Mouse (Mus musculus) liver, adult 2 months (tissue): Measurements from ENCODE around the gene Gm11020. TPM values are rescaled to one million over a fixed set of nuclear protein-coding genes. Genes with fewer than 3 reads are reported as not detected.
"Not testable (repeated sequence)": the region's sequence is repeated elsewhere in the genome, so short reads cannot be mapped to it uniquely, and the experiment has no call there.

Source experiments
- DNase-seq: peaks from one replicate; pipeline ENCODE4 v3.0.0-alpha.2; 2011; ENCODE audit warnings: low read depth, low spot score; ENCODE audit errors: extremely low read depth
- H3K27ac ChIP-seq: fragments of 200-500 bp; replicated peaks from 2 replicates; pipeline ENCODE4 v1.5.1; 2012; ENCODE audit warnings: low read depth, mild to moderate bottlenecking, control low read depth, inconsistent platforms, low read length; ENCODE audit not compliant: insufficient read depth
- H3K27me3 ChIP-seq: fragments of 200-500 bp; 2 replicates; pipeline ENCODE4 v1.6.1; 2012; ENCODE audit warnings: mild to moderate bottlenecking, moderate library complexity, low read length, inconsistent platforms; ENCODE audit not compliant: control insufficient read depth, insufficient read depth
- H3K36me3 ChIP-seq: fragments of 200-500 bp; 2 replicates; pipeline ENCODE4 v1.6.1; 2012; ENCODE audit warnings: low read length, inconsistent platforms; ENCODE audit not compliant: control insufficient read depth, insufficient read depth
- H3K4me1 ChIP-seq: fragments of 200-500 bp; 2 replicates; pipeline ENCODE4 v1.6.1; 2011; ENCODE audit warnings: low read length; ENCODE audit not compliant: control insufficient read depth, insufficient read depth
- H3K4me3 ChIP-seq: fragments of 200-500 bp; 2 replicates; pipeline ENCODE4 v1.5.1; 2011; ENCODE audit warnings: low read depth, mild to moderate bottlenecking, control low read depth, low read length, moderate library complexity; ENCODE audit not compliant: insufficient read depth
- H3K79me2 ChIP-seq: fragments of 200-500 bp; 2 replicates; pipeline ENCODE4 v1.6.1; 2012; ENCODE audit warnings: inconsistent platforms, mild to moderate bottlenecking, low read length, moderate library complexity; ENCODE audit not compliant: control insufficient read depth, insufficient read depth
- H3K9ac ChIP-seq: fragments of 200-500 bp; 2 replicates; pipeline ENCODE4 v1.6.1; 2012; ENCODE audit warnings: low read depth, mild to moderate bottlenecking, control low read depth, inconsistent platforms, low read length
- CTCF ChIP-seq: fragments of 200-500 bp; IDR thresholded peaks from 2 replicates; pipeline ENCODE4 v1.5.1; 2011; ENCODE audit warnings: low read depth, low read length, control low read depth
- POLR2A ChIP-seq: fragments of 200-500 bp; IDR thresholded peaks from 2 replicates; pipeline ENCODE4 v1.6.1; 2011; ENCODE audit warnings: low read length, control low read depth; ENCODE audit not compliant: insufficient read depth; ENCODE audit errors: extremely low read depth
- WGBS: fragments of 180-500 bp; shearing (Covaris S2); methylation state at CpG from one replicate; pipeline ENCODE4 v1.1.7; 2018; 5-methylcytosine and 5-hydroxymethylcytosine counted together
- polyA plus RNA-seq: library from polyadenylated mRNA; depleted of rRNA; stranded (reverse); fragments of >200 nt; gene quantifications from 2 replicates; pipeline ENCODE4 v1.2.3, GENCODE M21; 2012
- total RNA-seq: library from RNA; depleted of rRNA; stranded (reverse); fragments of >200 nt; gene quantifications from 2 replicates; pipeline ENCODE4 v1.2.3, GENCODE M21; 2014

The Gm11020 gene
- total and polyA plus RNA-seq, 2 experiments: not detected

- Histone ChIP-seq H3K4me3 (no peak overlapping the region), H3K79me2 (no peaks in the 10 kb centered on the region), H3K4me1 (no peaks in the 10 kb centered on the region), H3K9ac (no peak overlapping the region), H3K36me3 (no peaks in the 10 kb centered on the region), H3K27me3 (no peaks in the 10 kb centered on the region), H3K27ac (no peak overlapping the region)
- DNase-seq: no peak
- TF ChIP-seq POLR2A: no peak
- peak; percentile 45 for TF ChIP-seq CTCF
- WGBS: 55% methylated on average over 4 of the region's 4 CpGs
Observed at GRCm38 (mm10) chr8:104313311-104313710, 8.1 kb upstream of the Gm11020 start.

DNA sequence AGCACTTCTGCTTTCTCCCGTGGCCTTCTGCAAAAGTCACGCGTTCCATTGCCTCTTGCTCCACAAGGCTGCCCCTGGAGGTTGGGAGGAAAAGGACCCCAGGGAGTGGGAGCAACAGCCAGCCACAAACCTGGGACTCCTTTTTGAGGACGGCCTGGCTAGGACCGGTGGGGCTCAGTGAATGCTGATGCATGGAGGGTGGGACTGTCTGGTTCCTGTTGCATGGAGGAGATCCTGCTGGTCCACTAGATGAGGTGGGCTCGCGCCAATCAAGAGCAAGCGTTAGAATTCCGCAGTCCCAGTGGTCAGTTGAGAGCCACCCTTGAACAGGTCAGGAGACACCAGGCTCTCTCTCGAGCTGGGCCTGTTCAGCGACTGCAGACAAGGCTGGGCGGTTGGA, 563 bp downstream of the Gm11020 start, which contains the start of gene Cmtm2b:
Gene Cmtm2b (plus strand): TSS at position 301 of the 400 bp plus-strand sequence.
- 88% methylated on average over 12 of the region's 12 CpGs for WGBS
- H3K9ac ChIP-seq, DNase-seq, H3K79me2 ChIP-seq, H3K27ac ChIP-seq, H3K27me3 ChIP-seq, H3K36me3 ChIP-seq, H3K4me3 ChIP-seq, H3K4me1 ChIP-seq: not testable (repeated sequence)

DNA sequence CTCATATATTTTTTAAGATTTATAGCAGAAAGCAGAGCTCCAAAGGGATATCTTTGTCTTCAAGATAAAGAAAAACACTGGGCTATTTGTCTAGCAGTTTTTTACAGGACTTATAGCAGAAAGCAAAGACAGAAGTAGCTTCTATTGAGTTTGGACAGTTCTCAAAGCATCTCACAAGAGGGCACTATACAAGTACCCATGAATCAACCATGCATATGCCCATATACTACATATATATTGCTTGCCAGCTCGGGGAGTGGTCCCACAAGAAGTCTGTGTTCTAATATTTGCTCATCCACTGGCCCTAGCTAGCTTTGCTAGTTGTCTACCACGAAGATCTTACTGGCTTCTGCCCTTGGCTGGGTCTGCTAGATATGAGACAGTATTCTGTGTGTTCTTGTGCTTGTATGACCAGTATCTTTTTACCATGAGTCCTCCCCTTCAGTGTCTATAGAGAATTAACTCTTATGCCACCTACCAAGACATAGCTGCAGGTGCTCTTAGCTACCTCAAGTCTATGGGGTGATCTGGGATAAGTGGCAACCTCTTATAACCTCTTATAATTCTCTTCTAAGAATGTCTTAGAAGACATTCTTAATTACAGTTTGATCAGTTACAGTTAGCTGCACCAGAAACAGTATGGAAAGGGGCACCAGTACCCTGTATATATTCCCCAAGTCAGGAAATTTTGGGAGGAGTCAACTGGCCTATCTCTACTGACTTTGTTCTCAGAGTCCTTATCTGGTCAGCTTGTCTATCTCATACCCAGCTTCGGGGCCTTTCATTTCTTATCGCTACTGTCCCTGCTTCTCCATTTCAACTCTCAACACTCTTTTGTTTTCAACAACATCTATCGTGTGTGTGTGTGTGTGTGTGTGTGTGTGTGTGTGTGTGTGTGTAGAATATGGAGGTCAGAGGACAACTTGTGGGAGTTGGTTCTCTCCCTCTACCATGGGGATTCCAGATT, 11.6 kb downstream of the Gm11020 start:
- TF ChIP-seq POLR2A: no peak
- TF ChIP-seq CTCF: no peak
- Histone ChIP-seq H3K27ac (no peak overlapping the region), H3K27me3 (no peaks in the 10 kb centered on the region), H3K9ac (no peak overlapping the region), H3K36me3 (no peaks in the 10 kb centered on the region), H3K4me3 (no peak overlapping the region), H3K4me1 (no peaks in the 10 kb centered on the region), H3K79me2 (no peaks in the 10 kb centered on the region)
- 71% methylated on average over 5 of the region's 5 CpGs for WGBS
- no peak for DNase-seq

- Histone ChIP-seq H3K79me2 (no peaks in the 10 kb centered on the region), H3K4me1 (no peaks in the 10 kb centered on the region; the same call in 1 of the 2 replicates), H3K4me3 (no peak overlapping the region), H3K27ac (0 out of 2 replicates have a peak overlapping the region, but pooled peaks have one; percentile 12), H3K27me3 (no peaks in the 10 kb centered on the region), H3K36me3 (no peaks in the 10 kb centered on the region), H3K9ac (no peak overlapping the region)
- TF ChIP-seq CTCF (no peak), POLR2A (no peak)
- DNase-seq: peak; percentile 37
- 75% methylated on average over 5 of the region's 5 CpGs for WGBS
Observed at GRCm38 (mm10) chr8:104333786-104334185, 12.4 kb downstream of the Gm11020 start.

DNA sequence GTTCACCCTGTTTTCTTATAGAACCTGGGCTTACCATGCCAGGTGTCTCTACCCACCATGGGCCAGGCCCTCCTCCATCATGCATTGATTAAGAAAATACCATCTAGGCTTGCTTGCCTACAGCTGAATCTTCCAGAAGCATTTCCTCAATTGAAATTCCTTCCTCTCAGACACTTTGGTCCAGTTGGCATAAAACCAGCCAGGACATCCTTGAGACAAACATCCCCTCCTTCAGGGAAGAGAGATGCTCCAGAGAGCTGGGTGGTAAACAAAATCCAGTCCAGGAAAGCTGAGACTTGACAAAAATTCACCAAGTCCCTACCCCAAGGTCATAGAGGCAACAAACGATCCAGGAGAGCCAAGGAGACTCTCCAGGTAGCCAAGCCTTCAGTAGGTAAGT, 12.8 kb downstream of the Gm11020 start:
- DNase-seq: peak; percentile 25
- Histone ChIP-seq H3K36me3 (no peaks in the 10 kb centered on the region), H3K79me2 (no peaks in the 10 kb centered on the region), H3K4me3 (no peak overlapping the region), H3K27ac (peak overlapping the region; percentile 12; the same call in 1 of the 2 replicates), H3K9ac (no peak overlapping the region), H3K27me3 (no peaks in the 10 kb centered on the region), H3K4me1 (no peaks in the 10 kb centered on the region; the same call in 1 of the 2 replicates)
- WGBS: 77% methylated on average over 1 of the region's 1 CpGs
- TF ChIP-seq CTCF (no peak), POLR2A (no peak)

DNA sequence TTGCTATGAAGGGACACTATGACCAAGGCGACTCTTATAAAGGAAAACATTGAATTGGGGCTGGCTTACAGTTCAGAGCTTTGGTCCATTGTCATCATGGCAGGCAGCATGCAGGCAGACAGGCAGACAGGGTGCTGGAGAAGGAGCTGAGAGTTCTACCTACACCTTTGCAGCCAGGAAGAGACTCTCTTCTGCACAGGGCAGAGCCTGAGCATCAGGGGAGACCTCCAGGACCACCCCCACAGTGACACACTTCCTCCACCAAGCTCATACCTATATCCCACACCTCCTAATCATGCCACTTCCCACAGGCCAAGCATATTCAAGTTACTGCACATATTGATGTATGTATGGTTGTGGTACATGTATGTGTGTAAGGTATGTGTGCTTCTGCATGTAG, 15.4 kb downstream of the Gm11020 start:
- 89% methylated on average over 1 of the region's 1 CpGs for WGBS
- DNase-seq: no peak

More for the DNA sequence above, 15.4 kb downstream of the Gm11020 start:
- H3K9ac ChIP-seq: no peak overlapping the region
- no peaks in the 10 kb centered on the region for H3K79me2 ChIP-seq
- H3K4me1 ChIP-seq: no peaks in the 10 kb centered on the region; the same call in none of the 2 replicates
- H3K27me3 ChIP-seq: no peaks in the 10 kb centered on the region
- H3K36me3 ChIP-seq: no peaks in the 10 kb centered on the region
- no peak overlapping the region for H3K4me3 ChIP-seq
- TF ChIP-seq CTCF (no peak), POLR2A (no peak)
- H3K27ac ChIP-seq: no peak overlapping the region
